Mouse (Mus musculus) ovary, postnatal 10 days (tissue): ENCODE measurements at regions not wholly inside any gene's neighbourhood (a gene's known extent, or its start where the extent isn't known, plus 50 kb on each side); places are given as distances from the start of the nearest gene placed in this dataset.
"Not testable (repeated sequence)": the region's sequence is repeated elsewhere in the genome, so short reads cannot be mapped to it uniquely, and the experiment has no call there.

ENCODE experiments used
- DNase-seq: peaks from one replicate; pipeline ENCODE4 v3.0.0; 2022; ENCODE audit warnings: low spot score

DNA sequence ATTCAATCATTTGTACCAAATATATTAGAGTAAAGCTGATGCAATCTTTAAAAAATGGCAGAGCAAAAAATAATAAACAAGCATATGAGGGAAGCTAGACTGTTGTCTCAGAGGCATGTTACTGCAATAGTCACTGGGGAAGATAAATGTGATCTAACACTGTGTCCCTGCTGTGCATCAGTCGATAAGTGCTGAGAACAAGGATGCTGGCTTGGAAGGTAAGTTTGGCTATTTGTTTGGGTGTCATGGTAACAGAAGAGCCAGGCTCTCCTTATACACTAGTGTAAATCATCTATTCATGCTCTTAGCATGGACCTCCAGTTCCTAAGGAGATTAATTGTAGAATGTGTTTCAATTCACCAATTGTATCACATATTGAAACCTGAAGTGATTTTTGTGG is 102.0 kb upstream of the Ghr start:
- no peak for DNase-seq

- DNase-seq: not testable (repeated sequence)
Observed at GRCm38 (mm10) chr15:3677026-3677425, 93.7 kb upstream of the Ghr start.

DNA sequence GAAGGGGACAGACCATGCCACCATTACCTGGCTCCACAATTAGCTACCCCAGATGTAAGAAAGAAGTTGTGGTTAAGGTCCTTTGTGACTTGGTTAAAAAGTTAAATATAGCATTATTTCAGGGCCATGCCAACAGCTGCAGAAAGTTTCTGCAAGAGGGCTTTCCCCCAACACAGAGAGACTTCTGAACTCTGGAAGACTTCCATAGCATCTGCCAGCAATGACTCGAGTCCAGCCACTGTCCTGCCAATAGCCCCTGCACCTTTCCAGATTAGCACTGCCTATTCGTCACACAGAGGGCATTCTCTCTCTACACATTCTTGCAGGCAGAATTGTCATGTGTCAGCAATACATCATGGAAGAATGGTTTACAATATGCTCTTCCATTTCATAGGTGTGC is 89.3 kb upstream of the Ghr start:
- DNase-seq: no peak

GRCm38 (mm10) chr15:3671169-3671568 is 87.9 kb upstream of the Ghr start:
- no peak for DNase-seq

DNA sequence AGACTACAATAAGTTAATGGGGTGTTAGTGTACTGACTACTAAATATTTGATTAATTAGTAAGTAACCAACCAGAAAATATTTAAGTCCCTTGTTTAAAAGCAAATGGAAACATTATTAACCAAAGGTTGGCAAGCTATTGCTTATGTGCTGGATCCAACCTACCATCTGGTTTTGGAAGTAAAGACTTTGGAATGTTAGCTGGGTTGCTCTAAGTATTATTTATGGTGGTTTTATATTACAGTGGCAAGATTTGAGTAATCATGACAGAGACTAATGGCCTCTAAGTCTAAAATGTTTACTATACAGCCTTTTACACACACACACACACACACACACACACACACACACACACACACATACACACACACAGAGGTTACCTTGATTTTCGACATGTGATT is 86.1 kb upstream of the Ghr start:
- DNase-seq: no peak

- DNase-seq: no peak
Observed at GRCm38 (mm10) chr15:3668863-3669262, 85.6 kb upstream of the Ghr start.

GRCm38 (mm10) chr15:3648741-3649140 is 65.4 kb upstream of the Ghr start:
- no peak for DNase-seq

DNA sequence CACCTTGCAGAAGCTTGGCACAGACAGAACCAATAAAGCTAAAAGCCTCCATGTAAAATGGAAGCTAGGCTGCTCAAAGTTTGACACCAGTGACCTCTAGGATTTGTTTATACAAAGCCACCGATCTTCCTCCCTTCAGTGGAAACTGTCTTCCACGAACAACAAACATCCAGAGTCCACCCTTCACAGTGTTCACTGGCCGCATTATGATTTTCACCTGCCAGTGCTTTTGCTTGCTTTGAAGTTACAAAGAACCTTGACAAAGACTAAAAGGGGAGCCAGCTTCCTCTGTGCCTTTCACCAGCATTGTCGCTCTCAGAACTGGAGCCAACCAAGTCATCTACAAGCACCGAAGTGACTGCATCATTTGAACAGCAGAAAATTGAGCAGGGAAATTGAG is 56.8 kb upstream of the Ghr start:
- no peak for DNase-seq
